Mouse (Mus musculus): Measurements from ENCODE around the gene Mmp21. TPM values are rescaled to one million over a fixed set of nuclear protein-coding genes. Genes with fewer than 3 reads are reported as not detected.
"Not testable (repeated sequence)": the region's sequence is repeated elsewhere in the genome, so short reads cannot be mapped to it uniquely, and the experiment has no call there.

Mmp21 gene
- polyA plus RNA-seq, 1 experiment: not detected

DNA sequence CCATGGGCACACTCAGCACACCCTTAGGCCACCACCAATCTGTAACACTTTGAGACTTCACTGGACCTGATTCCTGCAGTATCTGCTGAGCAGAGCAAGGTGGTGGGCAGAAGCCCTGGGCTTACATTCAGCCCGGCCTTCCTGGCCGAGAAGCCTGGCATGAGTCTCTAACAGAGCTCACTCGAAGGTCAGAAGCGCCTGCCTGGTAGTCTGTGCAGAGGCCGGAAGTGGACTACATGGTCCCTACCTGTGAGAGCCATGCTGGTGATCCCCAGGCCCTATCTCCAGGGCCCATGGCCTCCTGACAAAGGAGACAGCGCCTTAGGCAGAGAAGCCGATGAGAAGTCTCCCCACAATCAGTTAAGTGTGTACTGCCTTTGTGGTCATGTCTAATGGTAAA is 21.5 kb upstream of the Mmp21 start:
- WGBS: 93% methylated on average over 7 of the region's 7 CpGs
- Histone ChIP-seq H3K4me1 (ENCODE audit: control insufficient read depth, insufficient read depth, low read length) (no peaks in the 10 kb centered on the region), H3K4me3 (replicated peaks; ENCODE audit: extremely low read depth, low read depth, low read length) (no peak overlapping the region)
- DNase-seq: no peak
- TF ChIP-seq POLR2A (IDR thresholded peaks at IDR 0.05; ENCODE audit: borderline replicate concordance, extremely low read depth, low read depth, low read length) (no peak), CTCF (IDR thresholded peaks at IDR 0.05; ENCODE audit: insufficient read depth, low read length) (no peak)

DNA sequence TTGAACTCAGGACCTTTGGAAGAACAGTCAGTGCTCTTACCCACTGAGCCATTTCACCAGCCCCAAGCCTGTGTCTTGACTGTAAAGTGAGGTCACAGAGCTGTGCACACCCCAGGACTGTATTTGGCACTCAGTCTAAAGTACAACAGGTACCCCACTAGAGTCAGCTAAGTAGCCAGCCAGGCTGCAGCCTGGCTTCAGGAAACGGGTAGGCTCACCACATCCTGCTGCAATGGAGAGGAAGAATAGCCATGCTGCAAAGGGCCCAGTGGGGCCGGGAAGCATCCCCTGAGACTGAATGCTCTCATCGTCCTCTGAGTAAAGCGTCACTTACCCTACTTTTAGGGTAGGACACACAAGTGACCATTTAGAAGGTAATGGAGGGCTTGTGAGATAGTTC is 20.0 kb upstream of the Mmp21 start:
- no peak for DNase-seq
- Histone ChIP-seq H3K4me1 (ENCODE audit: control insufficient read depth, insufficient read depth, low read length) (no peaks in the 10 kb centered on the region), H3K4me3 (replicated peaks; ENCODE audit: extremely low read depth, low read depth, low read length) (no peak overlapping the region)
- 72% methylated on average over 4 of the region's 4 CpGs for WGBS
- TF ChIP-seq CTCF (IDR thresholded peaks at IDR 0.05; ENCODE audit: insufficient read depth, low read length) (no peak), POLR2A (IDR thresholded peaks at IDR 0.05; ENCODE audit: borderline replicate concordance, extremely low read depth, low read depth, low read length) (no peak)

DNA sequence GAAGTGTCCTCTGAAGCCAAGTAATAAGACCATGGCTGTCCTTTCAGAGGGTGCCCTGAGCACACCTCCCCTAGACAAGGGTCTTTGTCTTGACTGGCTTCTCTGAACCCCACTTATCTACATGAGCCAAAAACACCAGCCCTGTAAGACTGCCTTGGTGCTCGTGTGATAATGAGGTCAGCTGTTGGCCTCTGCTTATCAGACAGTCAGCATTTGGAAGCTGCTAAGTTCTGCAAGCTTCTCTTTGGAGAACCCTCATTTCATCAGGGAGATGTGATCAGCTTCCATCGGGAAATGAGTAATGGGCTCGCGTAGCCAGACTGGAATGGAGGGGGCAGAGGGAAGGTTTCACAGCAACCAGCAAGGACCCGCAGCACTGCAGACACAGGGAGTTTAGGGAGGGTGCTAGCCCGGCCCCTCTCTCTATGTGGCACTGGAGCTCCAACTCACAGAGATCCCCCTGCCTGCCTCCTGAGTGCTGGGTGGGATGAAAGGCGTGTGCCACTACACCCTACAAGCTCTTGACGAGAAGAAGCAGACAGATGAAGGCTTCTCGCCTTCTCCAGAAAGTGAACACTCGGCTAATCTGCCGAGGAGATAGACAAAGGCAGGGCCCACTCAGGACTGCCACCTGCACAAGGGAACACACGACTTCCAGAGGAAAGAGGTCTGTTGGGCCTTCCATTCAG is 18.3 kb upstream of the Mmp21 start:
- TF ChIP-seq POLR2A (IDR thresholded peaks at IDR 0.05; ENCODE audit: borderline replicate concordance, extremely low read depth, low read depth, low read length): no peak
- TF ChIP-seq CTCF (IDR thresholded peaks at IDR 0.05; ENCODE audit: insufficient read depth, low read length): no peak
- H3K4me1 ChIP-seq (ENCODE audit: control insufficient read depth, insufficient read depth, low read length): no peaks in the 10 kb centered on the region
- no peak for DNase-seq
- no peak overlapping the region for H3K4me3 ChIP-seq (replicated peaks; ENCODE audit: extremely low read depth, low read depth, low read length)
- WGBS: 81% methylated on average over 12 of the region's 12 CpGs

DNA sequence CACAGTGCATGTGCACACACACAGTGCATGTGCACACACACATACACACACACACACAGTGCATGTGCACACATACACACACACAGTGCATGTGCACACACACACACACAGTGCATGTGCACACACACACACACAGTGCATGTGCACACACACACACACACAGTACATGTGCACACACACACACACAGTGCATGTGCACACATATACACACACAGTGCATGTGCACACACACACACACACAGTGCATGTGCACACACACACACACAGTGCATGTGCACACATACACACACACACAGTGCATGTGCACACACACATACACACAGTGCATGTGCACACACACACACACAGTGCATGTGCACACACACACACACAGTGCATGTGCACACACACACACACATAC is 5.8 kb upstream of the Mmp21 start:
- DNase-seq; H3K4me1 ChIP-seq (ENCODE audit: control insufficient read depth, insufficient read depth, low read length); H3K4me3 ChIP-seq (replicated peaks; ENCODE audit: extremely low read depth, low read depth, low read length): not testable (repeated sequence)

DNA sequence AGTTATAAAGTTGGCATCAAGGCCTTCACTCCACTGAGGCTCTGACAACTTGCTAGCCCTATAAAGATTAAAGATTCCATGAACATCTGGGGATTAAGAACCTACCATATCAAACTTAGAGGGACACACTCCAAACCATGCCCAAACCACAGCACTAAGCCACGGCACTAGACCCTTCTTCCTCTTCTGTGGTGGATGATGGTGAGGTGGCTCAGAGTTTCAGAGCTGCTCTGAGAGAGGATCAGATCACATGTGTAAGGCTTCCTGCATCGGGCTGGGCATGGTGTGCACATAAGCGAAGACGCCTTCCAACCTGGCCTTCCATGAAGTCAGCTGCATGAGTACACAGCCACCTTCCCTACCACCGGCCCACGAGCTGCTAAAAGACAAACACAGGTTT is 4.8 kb upstream of the Mmp21 start:
- DNase-seq: no peak
- Histone ChIP-seq H3K4me1 (ENCODE audit: control insufficient read depth, insufficient read depth, low read length) (no peaks in the 10 kb centered on the region), H3K4me3 (replicated peaks; ENCODE audit: extremely low read depth, low read depth, low read length) (no peak overlapping the region)
- WGBS: 90% methylated on average over 6 of the region's 6 CpGs
- TF ChIP-seq CTCF (IDR thresholded peaks at IDR 0.05; ENCODE audit: insufficient read depth, low read length) (no peak), POLR2A (IDR thresholded peaks at IDR 0.05; ENCODE audit: borderline replicate concordance, extremely low read depth, low read depth, low read length) (no peak)

DNA sequence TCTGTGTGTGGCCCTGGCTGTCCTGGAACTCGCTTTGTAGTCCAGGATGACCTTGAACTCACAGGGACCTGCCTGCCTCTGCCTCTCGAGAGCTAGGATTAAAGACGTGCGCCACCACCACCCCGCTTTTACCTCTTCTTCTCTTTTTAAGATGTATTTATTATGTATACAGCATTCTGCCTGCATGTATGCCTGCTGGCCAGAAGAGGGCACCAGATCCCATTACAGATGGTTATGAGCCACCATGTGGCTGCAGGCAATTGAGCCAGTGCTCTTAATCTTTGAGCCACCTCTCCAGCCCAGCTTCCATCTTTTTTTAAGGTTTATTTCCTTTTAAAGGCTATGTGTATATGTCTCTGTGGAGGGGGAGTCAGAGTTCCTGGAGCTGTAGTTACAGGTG is 4.2 kb upstream of the Mmp21 start:
- Histone ChIP-seq H3K4me3 (replicated peaks; ENCODE audit: extremely low read depth, low read depth, low read length) (no peak overlapping the region), H3K4me1 (ENCODE audit: control insufficient read depth, insufficient read depth, low read length) (no peaks in the 10 kb centered on the region)
- DNase-seq: no peak
- TF ChIP-seq POLR2A (IDR thresholded peaks at IDR 0.05; ENCODE audit: borderline replicate concordance, extremely low read depth, low read depth, low read length) (no peak), CTCF (IDR thresholded peaks at IDR 0.05; ENCODE audit: insufficient read depth, low read length) (peak; percentile 49)
- WGBS: 89% methylated on average over 5 of the region's 5 CpGs

DNA sequence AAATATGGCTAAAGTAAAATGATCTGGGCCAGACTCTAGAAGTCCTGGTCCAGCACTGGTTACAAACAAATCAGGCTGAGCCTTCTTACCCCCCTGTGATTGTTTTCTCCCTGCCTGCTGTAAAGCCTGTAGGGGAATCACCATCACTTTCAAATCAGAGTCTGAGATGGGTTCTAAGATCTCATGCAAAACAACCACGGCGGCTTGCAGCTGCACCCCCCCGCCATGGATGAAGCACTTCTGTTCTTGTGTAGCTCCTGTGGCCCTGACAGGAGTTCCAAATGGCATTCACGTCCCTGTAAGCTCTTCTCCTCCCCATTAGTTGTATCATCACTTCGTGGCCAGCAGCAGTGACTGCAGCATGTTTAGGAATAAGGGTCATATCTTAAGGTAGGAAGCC is 3.8 kb upstream of the Mmp21 start:
- Histone ChIP-seq H3K4me3 (replicated peaks; ENCODE audit: extremely low read depth, low read depth, low read length) (no peak overlapping the region), H3K4me1 (ENCODE audit: control insufficient read depth, insufficient read depth, low read length) (no peaks in the 10 kb centered on the region)
- 83% methylated on average over 5 of the region's 5 CpGs for WGBS
- TF ChIP-seq CTCF (IDR thresholded peaks at IDR 0.05; ENCODE audit: insufficient read depth, low read length): no peak
- no peak for TF ChIP-seq POLR2A (IDR thresholded peaks at IDR 0.05; ENCODE audit: borderline replicate concordance, extremely low read depth, low read depth, low read length)
- DNase-seq: no peak

DNA sequence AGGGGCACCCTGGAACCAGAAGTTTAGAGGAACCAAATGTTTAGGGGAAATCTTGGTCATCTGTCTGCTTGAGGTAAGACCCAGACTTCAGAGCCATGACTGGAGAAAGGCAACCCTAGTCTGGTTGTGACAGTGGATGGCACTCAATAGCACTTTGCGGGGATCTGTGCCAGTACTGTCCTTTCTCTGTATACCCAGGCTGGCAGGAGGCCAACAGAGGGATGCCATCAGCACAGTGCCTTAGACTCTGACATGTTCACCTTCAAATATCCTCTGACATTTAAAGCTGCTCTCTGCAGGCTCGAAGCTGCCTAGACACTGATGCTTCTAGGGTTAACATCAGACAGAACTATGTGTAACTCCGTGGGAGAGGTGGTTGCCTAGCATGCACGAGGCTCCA is 422 bp downstream of the Mmp21 start:
- TF ChIP-seq CTCF (IDR thresholded peaks at IDR 0.05; ENCODE audit: insufficient read depth, low read length) (no peak), POLR2A (IDR thresholded peaks at IDR 0.05; ENCODE audit: borderline replicate concordance, extremely low read depth, low read depth, low read length) (no peak)
- 55% methylated on average over 4 of the region's 4 CpGs for WGBS
- Histone ChIP-seq H3K4me3 (replicated peaks; ENCODE audit: extremely low read depth, low read depth, low read length) (no peak overlapping the region), H3K4me1 (ENCODE audit: control insufficient read depth, insufficient read depth, low read length) (no peaks in the 10 kb centered on the region)
- DNase-seq: no peak

DNA sequence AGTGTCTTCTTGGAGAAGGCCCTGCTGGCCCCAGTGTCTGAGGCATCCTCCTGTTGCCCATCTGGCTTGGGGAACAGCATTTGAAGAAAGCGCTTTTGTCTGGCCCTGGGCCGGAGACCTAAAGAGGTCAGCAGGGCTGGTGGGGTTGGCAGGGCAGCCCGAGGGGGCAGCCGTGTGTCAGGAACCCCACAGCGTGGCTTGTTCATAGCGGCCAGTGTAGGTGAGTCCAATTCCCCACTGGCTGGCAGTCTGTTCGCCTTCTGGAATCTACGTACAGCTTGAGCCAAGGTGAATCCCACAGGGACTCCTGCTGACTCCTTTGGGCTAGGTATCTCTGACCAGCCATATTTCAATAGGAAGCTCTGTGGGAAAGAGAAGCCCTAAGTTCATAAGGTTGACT is 1.1 kb downstream of the Mmp21 start:
- 92% methylated on average over 8 of the region's 8 CpGs for WGBS
- TF ChIP-seq CTCF (IDR thresholded peaks at IDR 0.05; ENCODE audit: insufficient read depth, low read length) (no peak), POLR2A (IDR thresholded peaks at IDR 0.05; ENCODE audit: borderline replicate concordance, extremely low read depth, low read depth, low read length) (no peak)
- H3K4me3 ChIP-seq (replicated peaks; ENCODE audit: extremely low read depth, low read depth, low read length): no peak overlapping the region
- no peak for DNase-seq
- H3K4me1 ChIP-seq (ENCODE audit: control insufficient read depth, insufficient read depth, low read length): no peaks in the 10 kb centered on the region

DNA sequence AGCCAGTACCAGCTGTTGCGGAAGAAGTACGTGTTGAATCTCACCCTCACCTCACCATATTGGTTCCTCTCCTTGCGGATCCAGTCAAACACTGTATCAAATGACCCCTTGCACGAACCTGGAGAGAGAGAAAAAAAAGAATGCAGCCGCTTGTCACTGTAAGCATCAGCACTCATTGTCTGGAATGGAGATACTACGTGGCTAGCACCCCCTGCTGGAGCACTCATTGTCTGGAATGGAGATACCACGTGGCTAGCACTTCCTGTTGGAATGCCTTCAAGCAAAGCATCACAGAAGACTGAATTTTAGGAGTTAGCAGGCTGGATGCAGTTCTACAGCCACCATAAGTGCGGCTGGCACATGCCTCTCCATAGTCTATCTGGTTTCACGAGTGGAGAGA is 3.9 kb downstream of the Mmp21 start:
- peak; percentile 28 for TF ChIP-seq CTCF (IDR thresholded peaks at IDR 0.05; ENCODE audit: insufficient read depth, low read length)
- TF ChIP-seq POLR2A (IDR thresholded peaks at IDR 0.05; ENCODE audit: borderline replicate concordance, extremely low read depth, low read depth, low read length): no peak
- no peak for DNase-seq
- H3K4me3 ChIP-seq (replicated peaks; ENCODE audit: extremely low read depth, low read depth, low read length): no peak overlapping the region
- WGBS: 74% methylated on average over 9 of the region's 9 CpGs
- no peaks in the 10 kb centered on the region for H3K4me1 ChIP-seq (ENCODE audit: control insufficient read depth, insufficient read depth, low read length)
